Mouse (Mus musculus) ES-CJ7 (cell line): ENCODE data around the gene Defb43.
A peak's percentile ranks its signal among the peaks of the same experiment; 100 is the strongest.

Source experiments
- DNase-seq: peaks from one replicate; pipeline ENCODE4 v3.0.0; 2011; ENCODE audit warnings: low read depth, low spot score

Gene Defb43

GRCm38 (mm10) chr14:63066630-63067310 is 55.2 kb downstream of the Defb43 start:
- peak; percentile 68 for DNase-seq
